Mouse (Mus musculus) thymus, postnatal 36 days (tissue): ENCODE measurements at regions not wholly inside any gene's neighbourhood (a gene's known extent, or its start where the extent isn't known, plus 50 kb on each side); places are given as distances from the start of the nearest gene placed in this dataset.

Source experiments
- DNase-seq, 2 experiments: peaks; one replicate each; pipeline ENCODE4 v3.0.0; 2022; ENCODE audit warnings: mixed read lengths in 2 of 2

GRCm38 (mm10) chr13:44097141-44097540 lies 312.6 kb downstream of the Cd83 start:
- peak; percentile 11 to 39 for DNase-seq

- DNase-seq: no peak
Observed at GRCm38 (mm10) chr13:44099511-44099910, 314.9 kb downstream of the Cd83 start.

GRCm38 (mm10) chr13:44100125-44101067 lies 315.8 kb downstream of the Cd83 start:
- DNase-seq: no peak

- DNase-seq: no peak
Observed at GRCm38 (mm10) chr13:44101161-44101560, 316.6 kb downstream of the Cd83 start.

- DNase-seq: no peak
Observed at GRCm38 (mm10) chr13:44101806-44102205, 317.2 kb downstream of the Cd83 start.

GRCm38 (mm10) chr13:44102257-44102656 lies 317.7 kb downstream of the Cd83 start:
- no peak for DNase-seq

- DNase-seq: no peak
Observed at GRCm38 (mm10) chr13:44103340-44103739, 318.8 kb downstream of the Cd83 start.

- DNase-seq: no peak
Observed at GRCm38 (mm10) chr13:44105161-44105560, 320.6 kb downstream of the Cd83 start.

- DNase-seq: no peak
Observed at GRCm38 (mm10) chr13:44108695-44109094, 324.1 kb downstream of the Cd83 start.

GRCm38 (mm10) chr13:44113043-44113442 lies 328.5 kb downstream of the Cd83 start:
- DNase-seq: no peak

- no peak for DNase-seq
Observed at GRCm38 (mm10) chr13:44114856-44115255, 330.3 kb downstream of the Cd83 start.

- DNase-seq: no peak
Observed at GRCm38 (mm10) chr13:44117841-44118240, 333.3 kb downstream of the Cd83 start.

GRCm38 (mm10) chr13:44118846-44119245 lies 334.3 kb downstream of the Cd83 start:
- no peak for DNase-seq

- DNase-seq: no peak
Observed at GRCm38 (mm10) chr13:44121241-44121671, 336.7 kb downstream of the Cd83 start.

- no peak for DNase-seq
Observed at GRCm38 (mm10) chr13:44121932-44122331, 337.4 kb downstream of the Cd83 start.

- no peak for DNase-seq
Observed at GRCm38 (mm10) chr13:44126198-44126597, 341.6 kb downstream of the Cd83 start.

GRCm38 (mm10) chr13:44128506-44129274 lies 344.1 kb downstream of the Cd83 start:
- DNase-seq: no peak

GRCm38 (mm10) chr13:44131916-44132315 lies 347.3 kb downstream of the Cd83 start:
- DNase-seq: no peak

- no peak for DNase-seq
Observed at GRCm38 (mm10) chr13:44132510-44132909, 347.9 kb downstream of the Cd83 start.

- DNase-seq: no peak
Observed at GRCm38 (mm10) chr13:44133436-44133835, 348.9 kb downstream of the Cd83 start.

- no peak for DNase-seq
Observed at GRCm38 (mm10) chr13:44141181-44141580, 356.6 kb downstream of the Cd83 start.

- no peak for DNase-seq
Observed at GRCm38 (mm10) chr13:44145441-44145840, 360.9 kb downstream of the Cd83 start.

GRCm38 (mm10) chr13:44147841-44148240 lies 363.3 kb downstream of the Cd83 start:
- no peak for DNase-seq

GRCm38 (mm10) chr13:44149499-44149898 lies 364.9 kb downstream of the Cd83 start:
- no peak for DNase-seq
